Mouse (Mus musculus): Measurements from ENCODE around the gene Lcn9.
A peak's percentile ranks its signal among the peaks of the same experiment; 100 is the strongest.

DNA sequence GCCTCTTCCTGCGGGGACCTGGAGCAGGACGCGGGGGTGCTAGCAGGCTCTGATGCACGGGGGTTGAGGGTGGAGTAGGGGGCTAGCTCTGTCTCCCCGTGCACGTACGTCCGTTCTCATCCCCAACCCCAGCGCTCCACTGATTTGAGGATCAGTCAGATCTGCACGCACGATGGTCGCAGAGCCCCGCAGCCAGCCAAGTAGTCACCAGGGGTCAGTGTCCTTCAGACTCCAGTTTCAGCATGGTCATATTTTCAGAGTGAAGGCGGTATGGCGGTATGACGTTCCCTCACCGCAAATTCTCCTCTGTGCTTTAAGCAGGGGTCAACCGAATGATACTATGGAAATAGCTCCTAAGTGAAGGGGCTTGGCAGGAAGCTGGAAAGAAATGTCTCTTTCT lies 41.3 kb downstream of the Lcn9 start:
- TF ChIP-seq CTCF (IDR thresholded peaks at IDR 0.05; ENCODE audit: low read depth) (0 out of 2 replicates have a peak, but pooled peaks have one; percentile 15), EP300 (optimal IDR thresholded peaks at IDR 0.05) (no peak)

Data from stomach, postnatal 0 days (tissue).